Mouse (Mus musculus) kidney, embryonic 14.5 days (tissue): Measurements from ENCODE around the gene Kdelr1. TPM values are rescaled to one million over a fixed set of nuclear protein-coding genes. Genes with fewer than 3 reads are reported as not detected.
A peak's percentile ranks its signal among the peaks of the same experiment; 100 is the strongest.

Source experiments
- ATAC-seq: fragments of 200-750 bp; cut with Nextera tagmentation; 2 replicates; pipeline ENCODE4 v1.8.0; 2017; ENCODE audit warnings: moderate number of reproducible peaks, mild to moderate bottlenecking, moderate TSS enrichment, moderate library complexity; ENCODE audit not compliant: low FRiP score, low TSS enrichment
- H3K27ac ChIP-seq: fragments of 300-500 bp; sonication (generic); 2 replicates; pipeline ENCODE4 v1.5.1; 2014; ENCODE audit warnings: low read depth, mild to moderate bottlenecking, low read length, moderate library complexity, mixed read lengths
- H3K27me3 ChIP-seq: fragments of 300-500 bp; sonication (generic); 2 replicates; pipeline ENCODE4 v1.6.1; 2014; ENCODE audit warnings: mild to moderate bottlenecking, low read length; ENCODE audit not compliant: control insufficient read depth, insufficient read depth
- H3K36me3 ChIP-seq: fragments of 300-500 bp; sonication (generic); 2 replicates; pipeline ENCODE4 v1.6.1; 2014; ENCODE audit warnings: low read length, mixed read lengths; ENCODE audit not compliant: control insufficient read depth, insufficient read depth
- H3K4me1 ChIP-seq: fragments of 300-500 bp; sonication (generic); 2 replicates; pipeline ENCODE4 v1.6.1; 2014; ENCODE audit warnings: low read length, mixed read lengths; ENCODE audit not compliant: control insufficient read depth, insufficient read depth
- H3K4me2 ChIP-seq: fragments of 300-500 bp; sonication (generic); replicated peaks from 2 replicates; pipeline ENCODE4 v1.6.1; 2014; ENCODE audit warnings: low read depth, mild to moderate bottlenecking, low read length
- H3K4me3 ChIP-seq: fragments of 300-500 bp; sonication (generic); 2 replicates; pipeline ENCODE4 v1.5.1; 2014; ENCODE audit warnings: mild to moderate bottlenecking, low read length
- H3K9ac ChIP-seq: fragments of 300-500 bp; sonication (generic); 2 replicates; pipeline ENCODE4 v1.6.1; 2014; ENCODE audit warnings: low read depth, mild to moderate bottlenecking, low read length, moderate library complexity
- H3K9me3 ChIP-seq: fragments of 300-500 bp; sonication (generic); 2 replicates; pipeline ENCODE4 v1.6.1; 2016; ENCODE audit warnings: low read length; ENCODE audit not compliant: control insufficient read depth
- WGBS: fragments of 180-500 bp; shearing (Covaris S2); extraction: QIAGEN DNeasy Blood & Tissue Kit; methylation state at CpG from one replicate; pipeline ENCODE4 v1.1.7; 2014; 5-methylcytosine and 5-hydroxymethylcytosine counted together
- polyA plus RNA-seq: library from polyadenylated mRNA; unstranded; fragments of >200 nt; fragmentation: Nextera tagmentation; extraction: Ambion mirVana; gene quantifications from 2 replicates; pipeline ENCODE4 v1.2.1, GENCODE M21; 2014

Gene Kdelr1
- polyA plus RNA-seq, 1 experiment from 2014 or later, result 145 TPM

DNA sequence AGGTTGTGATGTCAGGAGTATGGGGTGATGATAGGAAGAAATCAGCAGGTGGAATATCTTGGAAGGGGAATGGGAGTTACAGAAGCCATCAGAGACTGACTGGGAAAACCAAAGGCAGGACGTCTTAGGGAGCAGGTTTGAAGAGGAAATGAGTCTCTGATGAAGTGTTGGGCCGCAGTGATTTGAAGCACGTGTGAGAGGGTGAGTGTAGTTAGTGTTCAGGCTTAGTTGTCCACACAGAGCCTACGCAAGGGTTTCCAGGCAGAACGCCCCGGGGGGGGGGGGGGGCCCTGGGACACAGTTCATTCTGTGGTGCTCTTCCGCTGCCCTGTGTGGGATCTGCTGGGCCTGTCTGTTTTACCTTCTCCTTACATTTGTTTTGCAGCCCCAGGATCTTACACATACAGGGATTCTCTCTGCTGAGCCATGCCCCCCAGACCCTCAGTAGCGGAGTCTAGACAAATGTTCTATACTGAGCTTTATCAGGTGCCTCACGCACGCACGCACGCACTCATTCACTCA, 30.0 kb downstream of the Kdelr1 start:
- no peaks in the 10 kb centered on the region for H3K36me3 ChIP-seq
- H3K27me3 ChIP-seq, result no peaks in the 10 kb centered on the region
- WGBS, result 81% methylated on average over 11 of the region's 12 CpGs
- H3K4me2 ChIP-seq, result no peak overlapping the region
- no peaks in the 10 kb centered on the region for H3K9me3 ChIP-seq
- no peak for ATAC-seq
- H3K27ac ChIP-seq, result no peak overlapping the region
- H3K9ac ChIP-seq, result no peak overlapping the region
- no peak overlapping the region for H3K4me3 ChIP-seq
- H3K4me1 ChIP-seq, result no peaks in the 10 kb centered on the region

DNA sequence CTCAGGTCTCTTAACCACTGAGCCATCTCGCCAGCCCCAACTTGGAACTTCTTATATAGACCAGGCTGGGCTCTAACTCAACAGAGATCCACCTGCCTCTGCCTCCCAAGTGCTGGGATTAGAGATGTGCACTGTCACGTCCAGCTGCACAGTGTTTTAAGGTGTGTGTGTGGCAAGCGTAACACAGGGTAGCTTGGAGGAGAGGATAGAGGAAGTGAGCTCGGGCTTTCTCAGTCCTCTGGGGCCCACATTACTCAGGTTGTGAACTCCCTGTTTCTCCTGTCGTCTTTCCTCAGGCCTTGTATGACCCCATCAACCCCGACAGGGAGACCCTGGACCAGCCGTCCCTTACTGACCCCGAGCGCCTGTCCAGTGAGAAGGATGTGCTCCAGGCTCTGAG, 34.0 kb downstream of the Kdelr1 start:
- ATAC-seq, result no peak
- H3K4me2 ChIP-seq, result no peak overlapping the region
- no peaks in the 10 kb centered on the region for H3K4me1 ChIP-seq
- no peak overlapping the region for H3K9ac ChIP-seq
- H3K27me3 ChIP-seq, result no peaks in the 10 kb centered on the region
- 79% methylated on average over 9 of the region's 9 CpGs for WGBS
- H3K9me3 ChIP-seq, result no peaks in the 10 kb centered on the region
- H3K36me3 ChIP-seq, result peaks cover 5% of the 10 kb centered on the region; the same call in 1 of the 2 replicates
- no peak overlapping the region for H3K27ac ChIP-seq
- H3K4me3 ChIP-seq, result no peak overlapping the region

GRCm38 (mm10) chr7:45908384-45908783, 35.8 kb downstream of the Kdelr1 start:
- Histone ChIP-seq H3K9me3 (no peaks in the 10 kb centered on the region), H3K4me1 (no peaks in the 10 kb centered on the region), H3K27me3 (no peaks in the 10 kb centered on the region), H3K4me2 (no peak overlapping the region), H3K9ac (no peak overlapping the region), H3K27ac (no peak overlapping the region), H3K36me3 (peaks cover 5% of the 10 kb centered on the region; the same call in 1 of the 2 replicates), H3K4me3 (no peak overlapping the region)
- ATAC-seq, result no peak

DNA sequence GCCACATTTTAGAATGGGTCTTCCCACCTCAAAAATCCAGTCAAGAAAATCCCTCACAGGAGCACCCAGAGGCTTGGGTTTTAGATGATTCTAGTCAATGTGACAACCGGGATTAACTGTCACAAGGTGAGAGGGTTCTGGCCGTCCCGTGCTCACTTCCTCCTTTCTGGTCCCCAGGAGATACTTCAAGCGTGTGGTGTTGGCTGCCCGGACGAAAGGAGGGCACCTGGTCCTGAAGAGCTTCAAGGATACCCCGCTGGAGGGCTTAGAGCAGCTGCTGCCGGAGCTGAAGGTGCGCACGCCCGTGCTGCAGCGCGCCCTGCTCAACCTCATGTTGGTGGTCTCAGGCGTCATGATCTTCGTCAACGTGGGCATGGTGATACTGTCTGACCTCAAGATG, 36.6 kb downstream of the Kdelr1 start:
- 91% methylated on average over 16 of the region's 16 CpGs for WGBS
- Histone ChIP-seq H3K9ac (no peak overlapping the region), H3K27me3 (no peaks in the 10 kb centered on the region), H3K9me3 (no peaks in the 10 kb centered on the region), H3K27ac (no peak overlapping the region), H3K4me2 (no peak overlapping the region), H3K4me3 (no peak overlapping the region), H3K4me1 (no peaks in the 10 kb centered on the region), H3K36me3 (peaks cover 5% of the 10 kb centered on the region; the same call in 1 of the 2 replicates)
- ATAC-seq, result no peak

GRCm38 (mm10) chr7:45914067-45914466, 41.5 kb downstream of the Kdelr1 start:
- no peak overlapping the region for H3K4me3 ChIP-seq
- H3K4me1 ChIP-seq, result peaks cover 25% of the 10 kb centered on the region
- no peaks in the 10 kb centered on the region for H3K27me3 ChIP-seq
- 0 out of 2 replicates have a peak overlapping the region, but pooled peaks have one; percentile 18 for H3K9ac ChIP-seq
- H3K27ac ChIP-seq, result no peak overlapping the region
- H3K9me3 ChIP-seq, result no peaks in the 10 kb centered on the region
- H3K36me3 ChIP-seq, result peaks cover 5% of the 10 kb centered on the region; the same call in 1 of the 2 replicates
- 88% methylated on average over 6 of the region's 6 CpGs for WGBS
- H3K4me2 ChIP-seq, result no peak overlapping the region
- ATAC-seq, result no peak

DNA sequence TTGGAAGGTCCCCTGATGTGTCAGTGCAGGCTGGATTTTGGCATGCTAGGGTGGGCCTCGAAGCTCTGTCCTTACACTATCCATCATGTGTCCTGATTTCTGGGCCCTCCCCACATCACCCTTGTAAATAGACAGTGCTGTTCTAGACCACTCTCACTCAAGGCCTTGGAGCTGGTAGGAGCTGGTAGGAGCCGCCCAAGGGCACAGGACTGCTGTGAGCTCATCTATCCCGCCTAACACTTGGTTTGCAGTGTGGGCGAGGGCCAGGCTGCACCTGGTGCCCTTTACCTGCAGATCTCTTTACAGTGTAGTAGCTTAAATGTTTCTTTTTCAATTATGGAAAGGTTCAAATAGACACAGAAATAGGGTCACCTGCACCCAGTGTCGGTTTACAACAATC, 42.4 kb downstream of the Kdelr1 start:
- ATAC-seq, result no peak
- Histone ChIP-seq H3K4me3 (no peak overlapping the region), H3K36me3 (peaks cover under 1% of the 10 kb centered on the region; the same call in 1 of the 2 replicates), H3K27me3 (no peaks in the 10 kb centered on the region), H3K4me1 (peaks cover 32% of the 10 kb centered on the region), H3K27ac (no peak overlapping the region), H3K9ac (no peak overlapping the region), H3K9me3 (no peaks in the 10 kb centered on the region), H3K4me2 (no peak overlapping the region)
- 88% methylated on average over 5 of the region's 5 CpGs for WGBS

DNA sequence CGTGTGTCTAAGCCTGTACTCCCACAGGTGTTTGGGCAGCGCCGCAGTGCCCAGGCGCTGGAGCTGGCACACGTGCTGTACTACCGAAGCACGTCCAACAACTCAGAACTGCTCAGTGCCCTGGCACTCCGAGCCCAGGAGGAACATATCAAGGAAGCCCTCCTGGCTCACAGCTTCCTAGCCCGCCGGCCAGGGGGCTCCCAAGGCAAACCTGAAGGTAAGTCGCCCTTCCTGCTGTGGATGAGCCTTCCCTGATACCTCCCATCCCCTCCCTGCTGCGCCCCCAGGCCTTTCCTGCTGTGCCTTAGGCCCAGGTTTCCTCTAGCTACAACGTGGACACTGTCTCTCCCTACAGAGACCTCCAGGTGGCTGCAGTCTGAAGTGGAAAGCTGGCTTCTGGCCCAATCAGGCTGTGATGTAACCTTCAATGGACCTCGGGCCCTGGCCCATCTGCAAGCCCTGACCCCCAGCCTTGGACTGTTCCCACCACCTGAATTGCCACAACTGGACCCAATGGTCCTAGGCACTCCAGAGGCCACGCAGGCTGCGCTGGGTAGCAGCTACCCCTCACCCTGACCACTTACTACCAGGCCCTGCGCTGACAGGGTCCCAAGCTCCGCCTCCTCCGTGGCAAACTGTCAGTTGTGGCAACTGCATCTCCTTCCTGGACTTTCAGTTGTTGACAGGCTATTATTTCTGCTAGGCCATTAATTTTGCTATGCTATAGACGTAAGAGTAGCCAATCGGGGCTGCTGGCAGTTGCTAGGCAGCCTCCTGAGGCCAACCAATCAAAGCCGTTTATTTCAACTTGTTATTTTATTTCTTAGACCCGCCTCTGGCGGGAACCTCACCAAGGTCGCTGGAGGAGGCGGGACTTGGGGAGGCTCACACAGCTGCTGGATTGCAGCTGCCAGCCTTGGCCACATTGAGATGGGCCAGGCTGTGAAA, 43.8 kb downstream of the Kdelr1 start:
- ATAC-seq, result peak; percentile 82
- peak overlapping the region; percentile 18 for H3K4me3 ChIP-seq
- peak overlapping the region; percentile 42 for H3K9ac ChIP-seq
- H3K27me3 ChIP-seq, result no peaks in the 10 kb centered on the region
- peak overlapping the region; percentile 44 for H3K4me2 ChIP-seq
- H3K4me1 ChIP-seq, result peaks cover 42% of the 10 kb centered on the region
- H3K9me3 ChIP-seq, result no peaks in the 10 kb centered on the region
- H3K36me3 ChIP-seq, result no peaks in the 10 kb centered on the region; the same call in 1 of the 2 replicates
- peak overlapping the region; percentile 90 for H3K27ac ChIP-seq
- WGBS, result 31% methylated on average over 26 of the region's 26 CpGs

GRCm38 (mm10) chr7:45917004-45917704, 44.6 kb downstream of the Kdelr1 start:
- Histone ChIP-seq H3K4me2 (peak overlapping the region; percentile 44), H3K27me3 (no peaks in the 10 kb centered on the region), H3K4me1 (peaks cover 50% of the 10 kb centered on the region), H3K9me3 (no peaks in the 10 kb centered on the region), H3K36me3 (no peaks in the 10 kb centered on the region; the same call in 1 of the 2 replicates), H3K9ac (peak overlapping the region; percentile 36), H3K27ac (peak overlapping the region; percentile 90), H3K4me3 (peak overlapping the region; percentile 18; the same call in 1 of the 2 replicates)
- ATAC-seq, result peak; percentile 14
- WGBS, result 12% methylated on average over 13 of the region's 13 CpGs
